Mouse (Mus musculus) embryo, embryonic 11.5 days (tissue): ENCODE data around the gene Pla1a.

ENCODE experiments used
- DNase-seq: peaks from one replicate; pipeline ENCODE4 v3.0.0-alpha.2; 2012; ENCODE audit warnings: low read depth, low spot score

The Pla1a gene

GRCm38 (mm10) chr16:38434295-38434795 is 1.4 kb upstream of the Pla1a start:
- no peak for DNase-seq

GRCm38 (mm10) chr16:38433514-38433913 is 569 bp upstream of the Pla1a start:
- no peak for DNase-seq

- DNase-seq = no peak
Observed at GRCm38 (mm10) chr16:38431446-38432185, 1.3 kb downstream of the Pla1a start.

GRCm38 (mm10) chr16:38425799-38426198 is 7.1 kb downstream of the Pla1a start:
- no peak for DNase-seq

GRCm38 (mm10) chr16:38425374-38425773 is 7.6 kb downstream of the Pla1a start:
- DNase-seq = no peak

GRCm38 (mm10) chr16:38414953-38415352 is 18.0 kb downstream of the Pla1a start:
- DNase-seq = no peak

- no peak for DNase-seq
Observed at GRCm38 (mm10) chr16:38408416-38408815, 24.5 kb downstream of the Pla1a start.

GRCm38 (mm10) chr16:38407584-38407983 is 25.4 kb downstream of the Pla1a start:
- no peak for DNase-seq

- DNase-seq = no peak
Observed at GRCm38 (mm10) chr16:38406708-38407107, 26.2 kb downstream of the Pla1a start.

- DNase-seq = no peak
Observed at GRCm38 (mm10) chr16:38406293-38406692, 26.7 kb downstream of the Pla1a start.

GRCm38 (mm10) chr16:38403639-38404038 is 29.3 kb downstream of the Pla1a start:
- DNase-seq = no peak

GRCm38 (mm10) chr16:38401468-38401867 is 31.5 kb downstream of the Pla1a start:
- DNase-seq = no peak

GRCm38 (mm10) chr16:38400311-38400960 is 32.5 kb downstream of the Pla1a start:
- no peak for DNase-seq

- no peak for DNase-seq
Observed at GRCm38 (mm10) chr16:38399531-38400231, 33.3 kb downstream of the Pla1a start.

GRCm38 (mm10) chr16:38399076-38399475 is 33.9 kb downstream of the Pla1a start:
- no peak for DNase-seq

- DNase-seq = no peak
Observed at GRCm38 (mm10) chr16:38398266-38398665, 34.7 kb downstream of the Pla1a start.

- no peak for DNase-seq
Observed at GRCm38 (mm10) chr16:38396155-38396554, 36.8 kb downstream of the Pla1a start.

- DNase-seq = no peak
Observed at GRCm38 (mm10) chr16:38395060-38395730, 37.8 kb downstream of the Pla1a start.

GRCm38 (mm10) chr16:38394191-38394618 is 38.7 kb downstream of the Pla1a start:
- no peak for DNase-seq

GRCm38 (mm10) chr16:38392126-38392894 is 40.6 kb downstream of the Pla1a start:
- no peak for DNase-seq

GRCm38 (mm10) chr16:38390322-38390721 is 42.6 kb downstream of the Pla1a start:
- no peak for DNase-seq
